Mouse (Mus musculus) hindbrain, embryonic 12.5 days (tissue): ENCODE results near the gene Gbp5. TPM values are rescaled to one million over a fixed set of nuclear protein-coding genes. Genes with fewer than 3 reads are reported as not detected.
A peak's percentile ranks its signal among the peaks of the same experiment; 100 is the strongest.

Source experiments
- ATAC-seq: fragments of 200-750 bp; cut with Nextera tagmentation; 2 replicates; pipeline ENCODE4 v1.8.0; 2017; ENCODE audit warnings: moderate TSS enrichment; ENCODE audit not compliant: low FRiP score
- H3K27ac ChIP-seq: fragments of 300-500 bp; sonication (generic); 2 replicates; pipeline ENCODE4 v1.5.1; 2016; ENCODE audit warnings: mild to moderate bottlenecking
- H3K27me3 ChIP-seq: fragments of 300-500 bp; sonication (generic); 2 replicates; pipeline ENCODE4 v1.6.1; 2016; ENCODE audit warnings: mild to moderate bottlenecking
- H3K36me3 ChIP-seq: fragments of 300-500 bp; sonication (generic); 2 replicates; pipeline ENCODE4 v1.6.1; 2016; ENCODE audit warnings: mild to moderate bottlenecking
- H3K4me1 ChIP-seq: fragments of 300-500 bp; sonication (generic); 2 replicates; pipeline ENCODE4 v1.6.1; 2016
- H3K4me2 ChIP-seq: fragments of 300-500 bp; sonication (generic); replicated peaks from 2 replicates; pipeline ENCODE4 v1.6.1; 2016; ENCODE audit warnings: mild to moderate bottlenecking
- H3K4me3 ChIP-seq: fragments of 300-500 bp; sonication (generic); 2 replicates; pipeline ENCODE4 v1.5.1; 2016; ENCODE audit warnings: mild to moderate bottlenecking
- H3K9ac ChIP-seq: fragments of 300-500 bp; sonication (generic); 2 replicates; pipeline ENCODE4 v1.6.1; 2016; ENCODE audit warnings: mild to moderate bottlenecking, moderate library complexity
- H3K9me3 ChIP-seq: fragments of 300-500 bp; sonication (generic); replicated peaks from 2 replicates; pipeline ENCODE4 v1.6.1; 2016; ENCODE audit warnings: mild to moderate bottlenecking
- WGBS: fragments of 180-500 bp; shearing (Covaris S2); methylation state at CpG from one replicate; pipeline ENCODE4 v1.1.7; 2016; 5-methylcytosine and 5-hydroxymethylcytosine counted together
- polyA plus RNA-seq: library from polyadenylated mRNA; unstranded; fragments of >200 nt; fragmentation: Nextera tagmentation; extraction: Ambion mirVana; gene quantifications from 2 replicates; pipeline ENCODE4 v1.2.1, GENCODE M21; 2016

The Gbp5 gene
- 0.05 TPM in 1 of 2 replicates, not detected in the other for polyA plus RNA-seq

DNA sequence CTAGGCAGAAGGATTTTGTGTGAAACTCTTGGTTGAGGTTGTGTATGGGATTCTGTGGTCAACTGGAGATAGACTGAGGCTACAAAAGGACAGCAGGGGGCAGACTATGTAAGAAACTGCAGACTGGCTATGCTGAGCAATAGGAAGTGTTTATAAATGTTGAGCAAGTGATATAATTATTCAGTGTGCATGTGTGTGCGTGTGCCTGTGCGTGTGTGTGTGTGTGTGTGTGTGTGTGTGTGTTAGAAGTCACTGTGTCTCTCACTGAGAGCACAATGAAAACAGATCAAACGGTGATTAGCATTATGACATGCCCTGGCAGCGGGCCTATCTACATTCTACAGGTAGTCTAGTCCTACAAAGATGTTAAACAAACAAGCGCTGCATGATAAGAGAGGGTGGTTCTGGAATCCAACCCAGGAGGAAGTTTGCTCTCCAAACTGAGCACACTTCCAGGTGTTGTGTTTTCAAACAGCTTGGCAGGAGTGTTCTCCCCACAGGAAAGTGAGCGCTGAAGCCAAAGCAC lies at the start of gene Gbp5:
Gbp5 (plus strand) TSS at position 443 of the 526 bp plus-strand sequence.
- Histone ChIP-seq H3K27ac (no peak within 1 kb of the TSS), H3K27me3 (no peaks in the 10 kb centered on the region), H3K9ac (no peak within 1 kb of the TSS), H3K36me3 (no peaks in the 10 kb centered on the region), H3K4me3 (no peak within 1 kb of the TSS), H3K9me3 (no peaks in the 10 kb centered on the region), H3K4me1 (no peaks in the 10 kb centered on the region), H3K4me2 (no peak within 1 kb of the TSS)
- WGBS = 82% methylated on average over 6 of the region's 6 CpGs
- ATAC-seq = no peak

DNA sequence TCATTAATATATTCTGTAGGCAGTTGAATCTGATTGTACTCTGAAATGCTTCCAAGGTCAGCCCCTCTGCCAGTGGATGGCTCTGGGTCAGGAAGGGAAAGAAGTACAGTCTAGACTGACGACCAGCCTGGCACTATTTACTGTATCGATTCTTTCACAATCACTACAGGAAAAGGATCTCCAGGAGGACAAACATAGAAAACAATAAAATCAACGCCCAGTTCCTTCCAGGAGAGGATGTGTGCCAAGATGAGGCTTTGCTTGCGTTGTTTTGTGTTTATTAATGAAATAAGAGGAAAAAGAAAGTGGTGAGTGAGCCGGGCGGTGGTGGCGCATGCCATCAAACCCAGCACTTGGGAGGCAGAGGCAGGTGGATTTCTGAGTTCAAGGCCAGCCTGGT lies 39.6 kb upstream of the Gbp5 start:
- H3K9ac ChIP-seq = no peak overlapping the region
- H3K4me3 ChIP-seq = no peak overlapping the region
- H3K4me1 ChIP-seq = no peaks in the 10 kb centered on the region
- no peaks in the 10 kb centered on the region for H3K27me3 ChIP-seq
- H3K36me3 ChIP-seq = no peaks in the 10 kb centered on the region
- no peak overlapping the region for H3K27ac ChIP-seq
- WGBS = 87% methylated on average over 7 of the region's 7 CpGs
- no peak for ATAC-seq
- no peak overlapping the region for H3K4me2 ChIP-seq
- H3K9me3 ChIP-seq = no peaks in the 10 kb centered on the region

GRCm38 (mm10) chr3:142459241-142459640 lies 34.5 kb upstream of the Gbp5 start:
- 82% methylated on average over 7 of the region's 7 CpGs for WGBS
- Histone ChIP-seq H3K27me3 (no peaks in the 10 kb centered on the region), H3K4me2 (no peak overlapping the region), H3K4me3 (no peak overlapping the region), H3K9ac (no peak overlapping the region), H3K36me3 (no peaks in the 10 kb centered on the region), H3K4me1 (no peaks in the 10 kb centered on the region), H3K27ac (no peak overlapping the region), H3K9me3 (no peaks in the 10 kb centered on the region)
- ATAC-seq = no peak

- Histone ChIP-seq H3K4me1 (no peaks in the 10 kb centered on the region), H3K4me2 (no peak overlapping the region), H3K36me3 (no peaks in the 10 kb centered on the region), H3K27me3 (no peaks in the 10 kb centered on the region), H3K9me3 (no peaks in the 10 kb centered on the region), H3K4me3 (no peak overlapping the region), H3K9ac (no peak overlapping the region), H3K27ac (no peak overlapping the region)
- 94% methylated on average over 25 of the region's 25 CpGs for WGBS
- no peak for ATAC-seq
These were observed 30.7 kb upstream of the Gbp5 start for GRCm38 (mm10) chr3:142462764-142463751.

GRCm38 (mm10) chr3:142474349-142474983 lies 19.3 kb upstream of the Gbp5 start:
- Histone ChIP-seq H3K9me3 (no peaks in the 10 kb centered on the region), H3K36me3 (no peaks in the 10 kb centered on the region), H3K4me2 (no peak overlapping the region), H3K9ac (no peak overlapping the region), H3K27ac (no peak overlapping the region), H3K4me1 (no peaks in the 10 kb centered on the region), H3K4me3 (no peak overlapping the region), H3K27me3 (no peaks in the 10 kb centered on the region)
- WGBS = 28% methylated on average over 11 of the region's 11 CpGs
- ATAC-seq = no peak

- no peaks in the 10 kb centered on the region; the same call in 1 of the 2 replicates for H3K9me3 ChIP-seq
- 21% methylated on average over 4 of the region's 4 CpGs for WGBS
- H3K27ac ChIP-seq = no peak overlapping the region
- H3K9ac ChIP-seq = no peak overlapping the region
- H3K4me3 ChIP-seq = no peak overlapping the region
- H3K4me2 ChIP-seq = no peak overlapping the region
- no peaks in the 10 kb centered on the region for H3K27me3 ChIP-seq
- no peaks in the 10 kb centered on the region for H3K36me3 ChIP-seq
- ATAC-seq = no peak
- H3K4me1 ChIP-seq = no peaks in the 10 kb centered on the region
These were observed 17.9 kb upstream of the Gbp5 start for GRCm38 (mm10) chr3:142475913-142476312.

DNA sequence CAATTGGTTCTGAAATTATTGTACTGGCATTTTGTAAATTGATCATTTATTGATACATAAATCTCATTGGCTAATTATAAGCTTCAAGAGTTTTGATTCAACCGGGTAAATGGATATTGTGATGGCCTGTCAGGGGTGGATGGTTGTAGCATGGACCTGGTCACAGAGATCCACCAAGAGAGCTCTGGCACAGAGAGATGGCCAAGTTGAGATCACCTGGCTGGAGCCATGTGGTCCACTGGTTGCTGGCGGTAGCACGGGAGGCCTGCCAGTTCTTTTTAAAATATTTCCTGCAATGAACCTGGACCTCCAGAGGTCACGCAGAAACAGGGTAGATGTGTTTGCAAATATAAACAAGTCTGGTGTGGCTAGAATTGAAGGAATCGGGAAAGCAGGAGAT lies 15.9 kb upstream of the Gbp5 start:
- Histone ChIP-seq H3K36me3 (no peaks in the 10 kb centered on the region), H3K9me3 (no peaks in the 10 kb centered on the region; the same call in 1 of the 2 replicates), H3K4me2 (no peak overlapping the region), H3K4me3 (no peak overlapping the region), H3K27me3 (no peaks in the 10 kb centered on the region), H3K4me1 (no peaks in the 10 kb centered on the region), H3K27ac (no peak overlapping the region), H3K9ac (no peak overlapping the region)
- WGBS = 87% methylated on average over 5 of the region's 5 CpGs
- no peak for ATAC-seq

DNA sequence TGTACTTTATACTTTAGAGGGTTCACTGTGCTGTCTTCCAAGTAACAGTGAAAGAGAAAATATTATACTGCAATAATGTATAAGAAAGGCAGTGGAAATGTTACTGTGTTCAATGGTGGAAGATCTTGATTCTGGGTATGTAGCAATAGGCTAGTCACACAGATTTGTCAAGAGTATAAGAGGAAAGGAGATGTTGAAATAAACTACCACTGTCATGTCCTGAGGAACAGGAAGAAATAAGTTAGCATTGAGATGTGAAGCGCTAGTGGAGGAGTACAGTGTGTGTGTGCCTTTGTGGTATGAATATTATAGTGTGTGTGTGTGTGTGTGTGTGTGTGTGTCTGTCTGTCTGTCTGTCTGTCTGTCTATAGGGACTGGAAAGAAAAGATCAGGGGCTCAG lies 15.4 kb upstream of the Gbp5 start:
- 100% methylated on average over 1 of the region's 1 CpGs for WGBS

GRCm38 (mm10) chr3:142490465-142490864 lies 3.3 kb upstream of the Gbp5 start:
- Histone ChIP-seq H3K27ac (no peak overlapping the region), H3K9me3 (no peaks in the 10 kb centered on the region), H3K4me2 (no peak overlapping the region), H3K4me3 (no peak overlapping the region), H3K36me3 (no peaks in the 10 kb centered on the region), H3K4me1 (no peaks in the 10 kb centered on the region), H3K27me3 (no peaks in the 10 kb centered on the region), H3K9ac (no peak overlapping the region)
- 73% methylated on average over 1 of the region's 1 CpGs for WGBS
- peak; percentile 46; the same call in 1 of the 2 replicates for ATAC-seq

More for the DNA sequence above, 15.4 kb upstream of the Gbp5 start:
- ATAC-seq = no peak
- no peak overlapping the region for H3K27ac ChIP-seq
- H3K36me3 ChIP-seq = no peaks in the 10 kb centered on the region
- no peak overlapping the region for H3K4me2 ChIP-seq
- no peaks in the 10 kb centered on the region for H3K27me3 ChIP-seq
- H3K4me1 ChIP-seq = no peaks in the 10 kb centered on the region
- H3K9me3 ChIP-seq = no peaks in the 10 kb centered on the region; the same call in 1 of the 2 replicates
- no peak overlapping the region for H3K4me3 ChIP-seq
- no peak overlapping the region for H3K9ac ChIP-seq

GRCm38 (mm10) chr3:142495146-142495655 lies 1.4 kb downstream of the Gbp5 start:
- no peak overlapping the region for H3K4me3 ChIP-seq
- no peaks in the 10 kb centered on the region for H3K9me3 ChIP-seq
- ATAC-seq = no peak
- WGBS = 93% methylated on average over 5 of the region's 5 CpGs
- no peaks in the 10 kb centered on the region for H3K27me3 ChIP-seq
- no peaks in the 10 kb centered on the region for H3K4me1 ChIP-seq
- H3K4me2 ChIP-seq = no peak overlapping the region
- no peaks in the 10 kb centered on the region for H3K36me3 ChIP-seq
- H3K9ac ChIP-seq = no peak overlapping the region
- no peak overlapping the region for H3K27ac ChIP-seq

GRCm38 (mm10) chr3:142496113-142497101 lies 2.6 kb downstream of the Gbp5 start:
- H3K36me3 ChIP-seq = no peaks in the 10 kb centered on the region
- 79% methylated on average over 14 of the region's 14 CpGs for WGBS
- H3K4me3 ChIP-seq = no peak overlapping the region
- no peaks in the 10 kb centered on the region for H3K27me3 ChIP-seq
- H3K4me2 ChIP-seq = no peak overlapping the region
- H3K27ac ChIP-seq = no peak overlapping the region
- no peak for ATAC-seq
- no peak overlapping the region for H3K9ac ChIP-seq
- no peaks in the 10 kb centered on the region for H3K4me1 ChIP-seq
- no peaks in the 10 kb centered on the region for H3K9me3 ChIP-seq
